Mouse (Mus musculus): ENCODE results near the gene Greb1.

DNA sequence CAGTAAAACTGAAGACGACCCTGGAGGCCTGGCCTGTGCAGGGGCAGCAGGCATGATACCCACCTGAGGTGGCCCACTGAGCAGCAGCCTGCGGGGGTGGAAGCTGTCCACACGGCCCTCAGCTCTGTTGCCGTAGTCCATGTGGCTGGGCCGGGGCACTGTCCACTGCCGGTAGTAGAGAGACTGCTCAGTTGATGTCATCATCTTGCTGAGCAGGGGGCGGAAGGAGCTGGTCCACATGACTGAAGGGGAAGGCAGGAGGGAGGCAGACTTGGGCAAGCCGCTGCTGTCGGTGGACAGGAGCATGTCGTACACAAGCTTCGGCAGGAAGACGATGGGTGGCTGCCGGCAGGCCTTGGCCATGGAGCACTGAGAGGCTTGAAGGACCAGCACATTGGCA, 104.5 kb downstream of the Greb1 start:
- TF ChIP-seq CTCF (IDR thresholded peaks at IDR 0.05; ENCODE audit: control insufficient read depth, insufficient read depth, insufficient replicate concordance, low read depth, low read length) (no peak), POLR2A (IDR thresholded peaks at IDR 0.05; ENCODE audit: control insufficient read depth, low read depth, low read length) (no peak)

Data from testis, adult 2 months (tissue).